Mouse (Mus musculus) kidney, adult 2 months (tissue): ENCODE measurements around the gene Tmem178b. TPM values are rescaled to one million over a fixed set of nuclear protein-coding genes. Genes with fewer than 3 reads are reported as not detected.

Source experiments
- DNase-seq: peaks from one replicate; pipeline ENCODE4 v3.0.0; 2021
- H3K27ac ChIP-seq: fragments of 200-500 bp; 2 replicates; pipeline ENCODE4 v1.5.1; 2012; ENCODE audit warnings: low read depth, low read length, control low read depth, inconsistent platforms; ENCODE audit not compliant: insufficient read depth
- H3K27me3 ChIP-seq: fragments of 200-500 bp; replicated peaks from 2 replicates; pipeline ENCODE4 v1.6.1; 2012; ENCODE audit warnings: mild to moderate bottlenecking, moderate library complexity, low read length, inconsistent platforms; ENCODE audit not compliant: control insufficient read depth, insufficient read depth
- H3K36me3 ChIP-seq: fragments of 200-500 bp; 2 replicates; pipeline ENCODE4 v1.6.1; 2012; ENCODE audit warnings: mild to moderate bottlenecking, moderate library complexity, low read length, inconsistent platforms; ENCODE audit not compliant: control insufficient read depth, insufficient read depth
- H3K4me1 ChIP-seq: fragments of 200-500 bp; 2 replicates; pipeline ENCODE4 v1.6.1; 2011; ENCODE audit warnings: low read length; ENCODE audit not compliant: control insufficient read depth, insufficient read depth
- H3K4me3 ChIP-seq: fragments of 200-500 bp; 2 replicates; pipeline ENCODE4 v1.5.1; 2011; ENCODE audit warnings: mild to moderate bottlenecking, low read depth, low read length, control low read depth; ENCODE audit not compliant: insufficient read depth
- CTCF ChIP-seq: fragments of 200-500 bp; conservative IDR thresholded peaks from 2 replicates; pipeline ENCODE4 v1.5.1; 2011; ENCODE audit warnings: low read depth, mild to moderate bottlenecking, control low read depth, low read length, moderate library complexity, mixed read lengths; ENCODE audit not compliant: insufficient read depth, insufficient read length
- POLR2A ChIP-seq: fragments of 200-500 bp; IDR thresholded peaks from one replicate; pipeline ENCODE4 v1.6.1; 2011; ENCODE audit warnings: low read depth, low read length, control low read depth
- WGBS: fragments of 180-500 bp; shearing (Covaris S2); methylation state at CpG from one replicate; pipeline ENCODE4 v1.1.7; 2018; 5-methylcytosine and 5-hydroxymethylcytosine counted together
- polyA plus RNA-seq: library from polyadenylated mRNA; depleted of rRNA; stranded (reverse); fragments of >200 nt; gene quantifications from 2 replicates; pipeline ENCODE4 v1.2.3, GENCODE M21; 2012

Tmem178b gene
- polyA plus RNA-seq, 1 experiment = 1.3 TPM

DNA sequence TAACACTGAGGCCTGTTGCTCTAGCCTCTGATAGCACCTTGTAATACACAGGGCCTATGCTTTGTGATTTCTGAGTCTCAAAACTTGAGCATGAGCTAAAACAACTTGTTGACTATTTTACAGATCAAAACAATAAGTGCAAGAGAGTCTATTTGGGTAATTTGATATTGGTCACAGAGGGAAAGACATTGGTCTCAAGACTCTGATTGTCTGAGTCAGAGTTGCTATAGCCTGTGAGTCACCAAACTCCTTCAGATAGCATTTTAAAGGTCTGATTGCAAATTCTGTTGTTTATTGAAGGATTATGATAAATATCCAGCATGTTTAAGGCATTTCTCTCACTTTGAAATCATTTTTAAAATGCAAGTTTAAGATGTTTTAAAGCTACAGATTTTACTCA, 250.9 kb downstream of the Tmem178b start:
- no peak for TF ChIP-seq POLR2A
- no peak for TF ChIP-seq CTCF
- no peak overlapping the region for H3K27ac ChIP-seq
- H3K27me3 ChIP-seq = no peaks in the 10 kb centered on the region

DNA sequence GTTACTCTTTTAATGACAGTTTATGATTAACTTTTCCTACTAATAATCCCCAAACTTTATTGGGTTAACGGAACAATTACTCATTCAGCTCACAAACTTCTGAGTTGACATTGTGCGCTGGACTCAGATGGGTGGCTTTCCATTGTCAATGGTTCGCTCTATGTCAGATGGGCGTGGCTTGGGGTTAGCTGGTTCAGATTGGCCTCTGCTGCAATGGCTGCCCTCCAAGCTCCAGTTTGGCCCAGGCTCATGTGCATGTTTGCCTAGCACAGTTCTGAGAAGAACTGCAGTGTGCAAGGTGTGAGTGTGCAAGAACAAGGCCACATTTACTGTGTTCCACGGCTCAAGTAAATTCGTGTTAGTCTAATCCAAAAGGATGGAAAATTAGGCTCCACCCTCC, 255.6 kb downstream of the Tmem178b start:
- 71% methylated on average over 6 of the region's 6 CpGs for whole genome bisulfite sequencing
- DNase-seq = no peak
- Histone ChIP-seq H3K27ac (no peak overlapping the region), H3K4me1 (no peaks in the 10 kb centered on the region), H3K36me3 (no peaks in the 10 kb centered on the region), H3K4me3 (no peak overlapping the region), H3K27me3 (no peaks in the 10 kb centered on the region)
- TF ChIP-seq POLR2A = no peak

More for the DNA sequence above, 250.9 kb downstream of the Tmem178b start:
- no peaks in the 10 kb centered on the region for H3K4me1 ChIP-seq
- H3K36me3 ChIP-seq = no peaks in the 10 kb centered on the region
- H3K4me3 ChIP-seq = no peak overlapping the region
- no peak for DNase-seq

DNA sequence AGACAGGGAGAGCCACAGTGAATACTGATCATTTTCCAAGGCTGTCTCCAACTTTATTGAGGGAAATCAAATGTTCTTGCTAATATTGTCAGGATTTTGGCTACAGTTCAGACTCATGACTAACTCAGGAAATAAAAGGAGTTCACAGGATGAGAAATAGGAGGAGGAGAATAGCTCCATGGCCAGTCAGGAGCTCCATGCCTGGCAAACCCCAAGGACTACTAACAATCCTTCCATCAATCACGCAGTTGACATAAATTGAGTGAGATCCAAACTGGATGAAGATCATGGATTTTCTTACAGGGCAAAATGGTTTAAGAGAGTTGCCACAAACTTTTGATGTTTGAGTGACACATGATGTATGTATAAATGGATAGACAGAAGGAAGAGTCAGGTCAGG, 258.9 kb downstream of the Tmem178b start:
- H3K36me3 ChIP-seq = no peaks in the 10 kb centered on the region
- no peaks in the 10 kb centered on the region for H3K27me3 ChIP-seq
- DNase-seq = no peak
- 85% methylated on average over 1 of the region's 1 CpGs for WGBS
- no peak overlapping the region for H3K27ac ChIP-seq
- no peak for TF ChIP-seq POLR2A
- no peak for TF ChIP-seq CTCF
- no peaks in the 10 kb centered on the region for H3K4me1 ChIP-seq
- no peak overlapping the region for H3K4me3 ChIP-seq

DNA sequence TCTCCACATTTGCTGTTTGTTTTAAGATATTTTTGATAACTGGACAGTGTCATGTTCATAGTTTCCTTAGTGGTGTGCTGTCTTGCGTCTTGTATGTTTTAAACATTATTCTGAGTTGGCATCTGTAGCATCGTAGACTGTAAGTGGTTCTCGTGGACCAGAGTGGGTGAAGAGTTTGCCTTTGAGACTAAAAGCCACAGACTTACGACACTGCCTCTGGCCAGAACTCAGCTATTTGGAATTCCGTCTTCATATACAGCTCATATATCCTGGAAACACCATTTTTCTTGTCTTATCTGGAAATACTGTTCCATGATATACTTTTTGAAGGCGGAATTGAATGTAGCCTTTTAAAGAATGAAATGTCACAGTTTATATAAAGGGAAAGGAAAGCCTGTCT, 260.4 kb downstream of the Tmem178b start:
- H3K36me3 ChIP-seq = no peaks in the 10 kb centered on the region
- no peak for DNase-seq
- H3K27me3 ChIP-seq = no peaks in the 10 kb centered on the region
- TF ChIP-seq CTCF = no peak
- no peak for TF ChIP-seq POLR2A
- WGBS = 81% methylated on average over 6 of the region's 6 CpGs
- no peak overlapping the region for H3K27ac ChIP-seq
- H3K4me3 ChIP-seq = no peak overlapping the region
- H3K4me1 ChIP-seq = no peaks in the 10 kb centered on the region

DNA sequence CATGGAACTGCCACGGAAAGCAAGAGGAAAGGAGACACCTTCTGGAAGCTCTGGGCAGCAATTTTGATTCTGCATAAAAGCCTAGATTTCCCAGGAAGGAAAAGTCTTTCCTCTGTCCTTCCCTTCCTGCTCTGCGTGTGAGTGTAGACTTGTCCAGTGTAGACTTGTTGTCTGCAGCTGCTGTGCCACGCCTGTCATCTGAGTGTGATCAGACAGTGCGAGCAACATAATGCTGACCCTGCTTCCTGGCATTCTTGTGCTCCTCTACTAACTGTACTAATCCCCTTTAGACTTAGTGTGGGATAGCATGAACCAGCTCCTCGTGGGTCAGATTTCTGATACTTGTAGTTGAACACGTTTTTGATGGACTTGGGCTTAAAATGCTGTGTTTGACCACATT, 262.6 kb downstream of the Tmem178b start:
- DNase-seq = no peak
- no peaks in the 10 kb centered on the region for H3K4me1 ChIP-seq
- H3K36me3 ChIP-seq = no peaks in the 10 kb centered on the region
- TF ChIP-seq POLR2A = no peak
- TF ChIP-seq CTCF = no peak
- H3K27ac ChIP-seq = no peak overlapping the region
- no peaks in the 10 kb centered on the region for H3K27me3 ChIP-seq
- 58% methylated on average over 6 of the region's 6 CpGs for WGBS
- no peak overlapping the region for H3K4me3 ChIP-seq

GRCm38 (mm10) chr6:40137346-40137745, 264.3 kb downstream of the Tmem178b start:
- H3K27me3 ChIP-seq = no peaks in the 10 kb centered on the region
- no peak overlapping the region for H3K4me3 ChIP-seq
- H3K36me3 ChIP-seq = no peaks in the 10 kb centered on the region
- H3K27ac ChIP-seq = no peak overlapping the region
- TF ChIP-seq CTCF (no peak), POLR2A (no peak)
- H3K4me1 ChIP-seq = no peaks in the 10 kb centered on the region
- WGBS = 62% methylated on average over 6 of the region's 6 CpGs
- no peak for DNase-seq

DNA sequence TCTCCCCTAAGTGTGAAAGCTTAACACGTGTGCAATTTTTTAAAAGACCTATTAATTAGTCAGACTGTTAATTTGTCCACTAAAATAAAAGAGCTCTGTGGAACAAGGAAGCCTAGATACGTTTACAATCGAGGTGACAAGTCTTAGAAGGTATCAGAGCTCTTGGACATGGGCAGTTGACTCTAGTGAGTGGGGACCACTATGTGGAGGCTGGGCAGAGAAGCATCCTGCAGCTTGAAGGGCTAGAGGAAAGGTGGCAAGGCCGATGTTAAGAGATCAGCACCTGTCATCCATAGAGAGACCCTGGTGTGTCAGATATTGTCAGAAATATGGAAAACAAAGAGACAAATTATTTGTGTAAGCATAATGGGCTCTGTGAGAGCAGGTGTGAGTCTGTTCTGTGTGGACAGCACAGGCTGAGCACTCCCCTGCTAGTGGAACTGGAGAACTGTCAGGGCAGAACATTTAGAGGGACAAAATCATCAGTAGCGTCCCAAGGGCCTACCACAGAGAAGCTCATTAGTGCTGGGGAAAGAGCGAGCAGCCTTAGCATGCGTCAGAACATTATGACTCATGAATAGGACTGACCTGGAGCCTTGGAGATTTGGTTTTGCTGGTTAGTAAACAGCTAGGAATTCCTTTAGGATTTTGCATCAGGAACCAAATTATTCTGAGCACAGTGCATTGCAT, 264.9 kb downstream of the Tmem178b start:
- no peak for TF ChIP-seq POLR2A
- no peak for TF ChIP-seq CTCF
- no peak for DNase-seq
- Histone ChIP-seq H3K36me3 (no peaks in the 10 kb centered on the region), H3K27me3 (no peaks in the 10 kb centered on the region), H3K4me3 (no peak overlapping the region), H3K4me1 (no peaks in the 10 kb centered on the region), H3K27ac (no peak overlapping the region)
- WGBS = 75% methylated on average over 7 of the region's 7 CpGs

DNA sequence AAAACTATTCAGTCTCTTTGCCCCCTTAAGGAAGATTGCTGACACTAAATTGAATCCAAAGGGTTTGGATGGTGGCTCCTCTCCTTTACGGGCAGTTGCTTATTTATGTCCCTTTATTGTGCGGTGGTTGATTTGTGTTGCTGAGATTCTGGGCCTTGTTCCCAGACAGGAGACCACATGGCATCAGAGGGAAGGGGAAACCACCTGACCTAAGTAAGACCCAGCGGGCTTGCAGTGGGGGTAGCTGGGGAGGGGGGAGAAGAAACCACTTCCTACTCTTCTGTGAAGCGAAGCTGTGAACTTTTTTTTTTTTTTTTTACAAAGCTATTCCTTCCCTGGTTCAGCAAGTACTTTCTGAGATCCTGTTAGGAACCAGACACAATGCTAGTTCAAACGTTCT, 269.5 kb downstream of the Tmem178b start:
- H3K36me3 ChIP-seq = no peaks in the 10 kb centered on the region
- no peak for DNase-seq
- H3K4me1 ChIP-seq = no peaks in the 10 kb centered on the region
- no peak overlapping the region for H3K4me3 ChIP-seq
- WGBS = 15% methylated on average over 5 of the region's 5 CpGs
- no peak for TF ChIP-seq POLR2A
- TF ChIP-seq CTCF = no peak
- no peaks in the 10 kb centered on the region for H3K27me3 ChIP-seq
- no peak overlapping the region for H3K27ac ChIP-seq
